Mouse (Mus musculus) cerebellum, adult 8-10 months (tissue): ENCODE results near the gene Tacc2.

Experiments used
- DNase-seq: peaks from one replicate; pipeline ENCODE4 v3.0.0; 2022

The Tacc2 gene

GRCm38 (mm10) chr7:130732908-130733307 lies 155.7 kb downstream of the Tacc2 start:
- DNase-seq = no peak

- no peak for DNase-seq
Measured at GRCm38 (mm10) chr7:130733423-130733822, 156.2 kb downstream of the Tacc2 start.

- DNase-seq = no peak
Measured at GRCm38 (mm10) chr7:130734195-130734787, 157.1 kb downstream of the Tacc2 start.

- no peak for DNase-seq
Measured at GRCm38 (mm10) chr7:130741099-130741498, 163.9 kb downstream of the Tacc2 start.

GRCm38 (mm10) chr7:130743239-130744025 lies 166.2 kb downstream of the Tacc2 start:
- DNase-seq = no peak

GRCm38 (mm10) chr7:130749165-130749564 lies 171.9 kb downstream of the Tacc2 start:
- DNase-seq = no peak

GRCm38 (mm10) chr7:130750752-130751490 lies 173.7 kb downstream of the Tacc2 start:
- DNase-seq = no peak

- DNase-seq = no peak
Measured at GRCm38 (mm10) chr7:130751678-130752077, 174.4 kb downstream of the Tacc2 start.

- DNase-seq = peak; percentile 40
Measured at GRCm38 (mm10) chr7:130754790-130755189, 177.6 kb downstream of the Tacc2 start.

GRCm38 (mm10) chr7:130756343-130756835 lies 179.2 kb downstream of the Tacc2 start:
- no peak for DNase-seq

- DNase-seq = no peak
Measured at GRCm38 (mm10) chr7:130757326-130757865, 180.2 kb downstream of the Tacc2 start.

- peak; percentile 72 for DNase-seq
Measured at GRCm38 (mm10) chr7:130762071-130762897, 185.0 kb downstream of the Tacc2 start.

GRCm38 (mm10) chr7:130764160-130764559 lies 186.9 kb downstream of the Tacc2 start:
- DNase-seq = no peak

- no peak for DNase-seq
Measured at GRCm38 (mm10) chr7:130766411-130767170, 189.4 kb downstream of the Tacc2 start.

GRCm38 (mm10) chr7:130768151-130768550 lies 190.9 kb downstream of the Tacc2 start:
- DNase-seq = no peak

- peak; percentile 82 for DNase-seq
Measured at GRCm38 (mm10) chr7:130770707-130771106, 193.5 kb downstream of the Tacc2 start.

- no peak for DNase-seq
Measured at GRCm38 (mm10) chr7:130773171-130773830, 196.1 kb downstream of the Tacc2 start.

GRCm38 (mm10) chr7:130773914-130774630 lies 196.8 kb downstream of the Tacc2 start, which contains the start of gene Btbd16:
Btbd16 (plus strand) TSS chr7:130774069.
- DNase-seq = no peak

- DNase-seq = no peak
Measured at GRCm38 (mm10) chr7:130780866-130781419, 203.7 kb downstream of the Tacc2 start.
